Mouse (Mus musculus) lung, postnatal 0 days (tissue): Measurements from ENCODE around the gene Hhex. TPM values are rescaled to one million over a fixed set of nuclear protein-coding genes. Genes with fewer than 3 reads are reported as not detected.
A peak's percentile ranks its signal among the peaks of the same experiment; 100 is the strongest.

Experiments
- ATAC-seq: fragments of 200-750 bp; cut with Nextera tagmentation; 2 replicates; pipeline ENCODE4 v1.8.0; 2017; ENCODE audit warnings: moderate library complexity
- DNase-seq: peaks from one replicate; pipeline ENCODE4 v3.0.0-alpha.2; 2016; ENCODE audit warnings: low spot score
- H3K27ac ChIP-seq: fragments of 300-500 bp; sonication (generic); 2 replicates; pipeline ENCODE4 v1.5.1; 2014; ENCODE audit warnings: antibody characterized with exemption, mild to moderate bottlenecking, low read length, mixed read lengths
- H3K27me3 ChIP-seq: fragments of 300-500 bp; sonication (generic); replicated peaks from 2 replicates; pipeline ENCODE4 v1.6.1; 2014; ENCODE audit warnings: low read length, mixed read lengths; ENCODE audit not compliant: insufficient read depth
- H3K36me3 ChIP-seq: fragments of 300-500 bp; sonication (generic); 2 replicates; pipeline ENCODE4 v1.6.1; 2014; ENCODE audit warnings: low read length, mixed read lengths; ENCODE audit not compliant: insufficient read depth
- H3K4me1 ChIP-seq: fragments of 300-500 bp; sonication (generic); 2 replicates; pipeline ENCODE4 v1.6.1; 2014; ENCODE audit warnings: antibody characterized with exemption, low read depth, low read length, mixed read lengths; ENCODE audit not compliant: insufficient read depth
- H3K4me2 ChIP-seq: fragments of 300-500 bp; sonication (generic); replicated peaks from 2 replicates; pipeline ENCODE4 v1.6.1; 2014; ENCODE audit warnings: low read depth, mild to moderate bottlenecking, low read length, moderate library complexity, mixed read lengths
- H3K4me3 ChIP-seq: fragments of 300-500 bp; sonication (generic); 2 replicates; pipeline ENCODE4 v1.5.1; 2014; ENCODE audit warnings: low read depth, low read length
- H3K9ac ChIP-seq: fragments of 300-500 bp; sonication (generic); replicated peaks from 2 replicates; pipeline ENCODE4 v1.6.1; 2014; ENCODE audit warnings: low read depth, mild to moderate bottlenecking
- H3K9me3 ChIP-seq: fragments of 300-500 bp; sonication (generic); 2 replicates; pipeline ENCODE4 v1.6.1; 2016; ENCODE audit warnings: low read length, mixed read lengths
- CTCF ChIP-seq: IDR thresholded peaks from 2 replicates; pipeline ENCODE4 v1.5.1; 2016; ENCODE audit warnings: antibody characterized with exemption, mild to moderate bottlenecking
- EP300 ChIP-seq: IDR thresholded peaks from 2 replicates; pipeline ENCODE4 v1.6.1; 2016; ENCODE audit warnings: antibody characterized with exemption, mild to moderate bottlenecking, control low read depth
- WGBS: fragments of 180-500 bp; shearing (Covaris S2); extraction: QIAGEN DNeasy Blood & Tissue Kit; methylation state at CpG from one replicate; pipeline ENCODE4 v1.1.7; 2014; 5-methylcytosine and 5-hydroxymethylcytosine counted together
- polyA plus RNA-seq: library from polyadenylated mRNA; unstranded; fragments of >200 nt; fragmentation: Nextera tagmentation; extraction: Ambion mirVana; gene quantifications from 2 replicates; pipeline ENCODE4 v1.2.1, GENCODE M21; 2015

Hhex gene
- polyA plus RNA-seq, 1 experiment from 2014 or later: 23.4 TPM

DNA sequence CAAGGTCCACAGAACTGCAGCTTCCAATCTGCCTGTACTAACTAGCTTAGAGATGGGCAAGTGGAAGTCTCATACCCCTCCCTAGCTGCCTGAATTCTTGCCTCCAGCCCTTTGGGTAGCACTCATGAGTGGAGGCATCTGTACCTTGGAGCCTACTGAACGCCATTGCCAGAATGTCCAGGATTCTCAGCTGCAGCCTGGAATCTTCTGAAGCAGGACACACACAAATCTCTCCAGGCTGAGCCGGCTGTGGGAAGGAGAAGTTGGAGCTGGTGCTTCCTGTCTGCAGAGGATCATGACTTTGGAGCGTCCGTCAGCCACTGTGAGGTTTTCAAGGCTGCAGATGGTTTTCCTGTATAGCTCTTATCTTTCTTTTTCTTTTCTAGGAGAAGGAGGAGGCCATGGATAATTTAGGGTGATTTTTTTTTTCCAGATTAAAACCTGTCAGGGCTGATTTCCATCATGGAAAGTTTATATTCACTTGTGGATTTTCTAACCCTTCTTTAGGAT lies 9.1 kb downstream of the Hhex start:
- Histone ChIP-seq H3K27ac (no peak overlapping the region), H3K9ac (no peak overlapping the region), H3K27me3 (no peaks in the 10 kb centered on the region), H3K4me2 (no peak overlapping the region), H3K4me1 (no peaks in the 10 kb centered on the region), H3K36me3 (no peaks in the 10 kb centered on the region), H3K4me3 (no peak overlapping the region), H3K9me3 (no peaks in the 10 kb centered on the region)
- ATAC-seq (no peak), DNase-seq (no peak)
- WGBS: 39% methylated on average over 4 of the region's 4 CpGs
- TF ChIP-seq EP300 (no peak), CTCF (no peak)

DNA sequence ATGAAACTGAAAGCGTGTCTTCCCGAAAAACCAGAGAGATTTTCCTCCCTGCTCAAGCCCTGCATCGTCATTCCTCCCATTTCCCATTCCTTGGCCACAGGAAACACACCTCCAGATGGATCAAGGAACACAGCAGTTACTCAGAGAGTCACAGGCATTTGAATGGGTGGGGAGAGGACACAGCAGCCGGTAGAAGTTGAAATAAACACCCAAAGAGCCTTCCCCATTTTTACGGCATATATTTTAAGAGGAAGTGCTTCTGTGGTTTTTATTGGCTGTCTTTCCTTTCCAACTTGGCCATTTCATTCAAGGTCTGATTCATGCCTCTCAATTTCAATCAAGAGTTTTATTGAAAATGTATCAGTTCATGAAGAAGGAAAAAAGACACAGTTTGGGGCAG lies 13.6 kb downstream of the Hhex start:
- Histone ChIP-seq H3K27ac (no peak overlapping the region), H3K4me1 (no peaks in the 10 kb centered on the region), H3K36me3 (no peaks in the 10 kb centered on the region), H3K27me3 (no peaks in the 10 kb centered on the region), H3K9ac (no peak overlapping the region), H3K4me3 (no peak overlapping the region), H3K9me3 (no peaks in the 10 kb centered on the region), H3K4me2 (no peak overlapping the region)
- ATAC-seq (no peak), DNase-seq (peak; percentile 17)
- TF ChIP-seq CTCF (no peak), EP300 (no peak)
- 49% methylated on average over 5 of the region's 5 CpGs for WGBS

DNA sequence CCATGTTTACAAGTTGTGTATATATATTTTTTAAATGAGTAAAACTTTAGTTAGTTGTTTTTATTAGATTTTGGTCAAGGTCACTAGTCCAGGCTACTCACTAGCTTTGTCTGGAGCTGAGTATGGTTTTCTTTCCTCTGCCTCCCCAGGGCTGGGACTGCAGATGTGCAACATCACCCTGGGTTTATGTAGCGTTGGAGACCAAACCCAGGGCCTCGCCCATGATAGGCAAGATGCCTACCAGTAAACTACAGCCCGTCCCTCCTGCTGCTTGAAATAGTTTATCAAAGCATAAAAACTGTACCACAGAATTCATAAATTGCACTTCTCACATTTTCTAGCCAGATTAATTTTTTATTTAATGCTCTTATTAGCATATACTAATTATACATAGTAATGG lies 14.6 kb downstream of the Hhex start:
- Histone ChIP-seq H3K36me3 (no peaks in the 10 kb centered on the region), H3K27ac (no peak overlapping the region), H3K27me3 (no peaks in the 10 kb centered on the region), H3K4me1 (no peaks in the 10 kb centered on the region), H3K4me3 (no peak overlapping the region), H3K9ac (no peak overlapping the region), H3K4me2 (no peak overlapping the region), H3K9me3 (no peaks in the 10 kb centered on the region)
- TF ChIP-seq CTCF (no peak), EP300 (no peak)
- ATAC-seq: no peak
- DNase-seq: no peak
- WGBS: 94% methylated on average over 3 of the region's 3 CpGs

DNA sequence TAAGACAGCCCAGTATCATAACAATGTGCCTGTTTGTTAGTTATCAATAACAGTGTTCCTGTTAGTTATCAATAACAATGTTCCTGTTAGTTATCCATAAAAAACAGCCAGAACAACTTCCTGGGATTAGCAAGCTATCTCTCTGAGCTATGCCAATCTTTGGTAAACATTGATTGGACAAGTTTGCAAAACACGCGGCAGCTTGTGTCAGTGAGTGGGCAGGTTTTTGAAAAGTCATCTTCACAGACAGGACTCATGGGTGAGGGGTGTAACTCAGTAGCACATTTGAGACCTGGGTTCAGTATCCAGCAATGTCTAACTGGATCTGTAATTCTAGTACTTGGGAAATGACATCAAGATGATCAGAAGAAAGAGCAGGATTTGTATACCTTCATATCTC lies 20.9 kb downstream of the Hhex start:
- TF ChIP-seq CTCF (no peak), EP300 (no peak)
- Histone ChIP-seq H3K27ac (no peak overlapping the region), H3K27me3 (no peaks in the 10 kb centered on the region), H3K4me3 (no peak overlapping the region), H3K36me3 (no peaks in the 10 kb centered on the region), H3K4me1 (no peaks in the 10 kb centered on the region), H3K9ac (no peak overlapping the region), H3K9me3 (no peaks in the 10 kb centered on the region), H3K4me2 (no peak overlapping the region)
- ATAC-seq (no peak), DNase-seq (no peak)
- WGBS: 88% methylated on average over 2 of the region's 2 CpGs

DNA sequence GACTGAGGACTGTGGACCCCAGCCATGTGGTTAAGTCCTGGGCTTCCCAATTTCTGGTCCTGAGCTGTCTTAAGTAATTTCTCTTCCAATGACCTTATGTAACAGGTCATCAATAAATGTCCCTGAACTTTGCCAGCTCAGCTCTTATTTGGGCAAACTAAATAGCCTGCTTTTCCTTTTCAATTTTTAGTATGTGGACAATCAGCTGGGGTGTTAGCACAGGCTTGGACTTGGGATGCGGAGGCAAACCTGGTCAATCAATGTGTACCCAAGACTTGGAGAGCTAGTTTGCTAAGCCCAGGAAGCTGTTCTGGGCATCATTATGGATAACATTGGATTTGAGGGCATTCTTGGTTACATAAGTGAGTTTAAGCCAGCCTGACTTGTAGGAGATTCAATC lies 21.4 kb downstream of the Hhex start:
- Histone ChIP-seq H3K27ac (no peak overlapping the region), H3K9me3 (no peaks in the 10 kb centered on the region), H3K4me3 (no peak overlapping the region), H3K4me2 (no peak overlapping the region), H3K9ac (no peak overlapping the region), H3K36me3 (no peaks in the 10 kb centered on the region), H3K4me1 (no peaks in the 10 kb centered on the region), H3K27me3 (no peaks in the 10 kb centered on the region)
- no peak for DNase-seq
- WGBS: 97% methylated on average over 1 of the region's 1 CpGs
- TF ChIP-seq EP300: no peak
- no peak for TF ChIP-seq CTCF
- no peak for ATAC-seq

DNA sequence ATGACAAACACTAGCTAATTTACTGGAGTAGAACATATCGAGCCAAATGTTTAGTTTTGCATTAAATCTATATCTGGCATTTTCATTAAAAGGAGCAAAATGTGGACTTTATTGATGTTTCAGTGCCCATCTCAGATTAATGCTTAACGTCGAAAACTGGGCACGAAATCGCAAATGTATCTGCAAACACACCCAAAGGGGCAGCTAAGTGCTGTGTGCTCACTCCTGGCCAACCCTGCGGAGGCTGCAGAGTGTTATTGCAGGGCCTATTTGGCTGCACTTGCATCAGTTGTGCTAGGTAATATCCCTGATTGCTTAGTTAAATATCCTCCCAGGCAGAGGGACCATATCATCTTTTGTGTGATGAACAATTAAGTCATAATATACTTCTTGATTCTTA lies 23.4 kb downstream of the Hhex start:
- H3K4me2 ChIP-seq: no peak overlapping the region
- no peaks in the 10 kb centered on the region for H3K27me3 ChIP-seq
- TF ChIP-seq CTCF (no peak), EP300 (no peak)
- no peaks in the 10 kb centered on the region for H3K4me1 ChIP-seq
- DNase-seq (no peak), ATAC-seq (no peak)
- no peak overlapping the region for H3K4me3 ChIP-seq
- no peaks in the 10 kb centered on the region for H3K36me3 ChIP-seq
- WGBS: 59% methylated on average over 6 of the region's 6 CpGs
- H3K27ac ChIP-seq: no peak overlapping the region
- no peaks in the 10 kb centered on the region for H3K9me3 ChIP-seq
- no peak overlapping the region for H3K9ac ChIP-seq

DNA sequence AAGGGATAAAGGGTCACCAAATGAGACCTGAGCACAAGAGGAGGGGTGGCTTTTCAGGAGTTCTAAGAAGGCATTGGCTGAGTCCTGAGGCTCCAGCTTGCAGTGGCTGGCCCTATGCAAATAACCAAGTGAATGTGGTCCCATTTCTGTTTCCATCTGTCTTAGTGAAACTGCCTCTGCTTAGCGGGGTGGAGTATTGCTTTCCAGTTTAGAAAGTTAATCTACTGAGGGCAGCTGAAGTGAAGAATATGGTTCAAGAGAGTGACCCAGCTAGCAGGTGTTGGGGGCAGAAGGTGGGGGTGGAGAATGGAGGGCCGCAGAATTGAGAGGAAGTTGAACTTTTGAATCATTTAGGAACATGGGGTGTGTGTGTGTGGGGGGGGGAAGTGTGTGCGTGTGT lies 31.8 kb downstream of the Hhex start:
- Histone ChIP-seq H3K4me1 (no peaks in the 10 kb centered on the region), H3K4me3 (no peak overlapping the region), H3K4me2 (no peak overlapping the region), H3K27me3 (no peaks in the 10 kb centered on the region), H3K27ac (no peak overlapping the region), H3K9ac (no peak overlapping the region), H3K36me3 (no peaks in the 10 kb centered on the region), H3K9me3 (no peaks in the 10 kb centered on the region)
- ATAC-seq (no peak), DNase-seq (no peak)
- WGBS: 81% methylated on average over 3 of the region's 3 CpGs
- no peak for TF ChIP-seq CTCF
- TF ChIP-seq EP300: no peak
